Mouse (Mus musculus) ES-E14 (cell line): ENCODE data around the gene Idh3g. TPM values are rescaled to one million over a fixed set of nuclear protein-coding genes. Genes with fewer than 3 reads are reported as not detected.

ENCODE experiments used
- DNase-seq: peaks from one replicate; pipeline ENCODE4 v3.0.0-alpha.2; 2013; ENCODE audit warnings: low read depth, low spot score
- H3K27ac ChIP-seq: 2 replicates; pipeline ENCODE4 v1.5.1; 2012; ENCODE audit warnings: low read depth, mild to moderate bottlenecking, low read length, moderate library complexity, mixed read lengths; ENCODE audit not compliant: poor library complexity, insufficient read depth, severe bottlenecking
- H3K36me3 ChIP-seq: 2 replicates; pipeline ENCODE4 v1.6.1; 2012; ENCODE audit warnings: mild to moderate bottlenecking, low read length, moderate library complexity, mixed read lengths; ENCODE audit not compliant: control insufficient read depth, poor library complexity, insufficient read depth, severe bottlenecking
- H3K4me1 ChIP-seq, 2 experiments: fragments of 150-350 bp in 1 of 2; sonication (generic) in 1 of 2; 2 replicates each; pipeline ENCODE4 v1.6.1; 2012; ENCODE audit warnings: low read length in 2 of 2, mild to moderate bottlenecking in 1 of 2, mixed read lengths in 1 of 2; ENCODE audit not compliant: control insufficient read depth in 2 of 2, insufficient read depth in 2 of 2, poor library complexity in 1 of 2
- H3K4me3 ChIP-seq, 2 experiments: fragments of 150-350 bp in 1 of 2; sonication (generic) in 1 of 2; 2 replicates each; pipeline ENCODE4 v1.5.1; 2012; ENCODE audit warnings: low read length in 2 of 2, low read depth in 1 of 2, mild to moderate bottlenecking in 1 of 2, mixed read lengths in 1 of 2; ENCODE audit not compliant: insufficient read depth in 1 of 2, poor library complexity in 1 of 2, severe bottlenecking in 1 of 2
- H3K9ac ChIP-seq: 2 replicates; pipeline ENCODE4 v1.6.1; 2012; ENCODE audit warnings: low read depth, mild to moderate bottlenecking, low read length, mixed read lengths; ENCODE audit not compliant: poor library complexity, insufficient read depth, severe bottlenecking
- H3K9me3 ChIP-seq: fragments of 150-350 bp; sonication (generic); 2 replicates; pipeline ENCODE4 v1.6.1; 2012; ENCODE audit warnings: low read depth, mild to moderate bottlenecking, low read length; ENCODE audit not compliant: control insufficient read depth, insufficient read depth
- CHD2 ChIP-seq: IDR thresholded peaks from 2 replicates; pipeline ENCODE4 v1.6.1; 2014; ENCODE audit warnings: mild to moderate bottlenecking, low read depth, low read length, inconsistent platforms
- HCFC1 ChIP-seq: IDR thresholded peaks from 2 replicates; pipeline ENCODE4 v1.6.1; 2012; ENCODE audit warnings: low read length, inconsistent platforms, borderline replicate concordance; ENCODE audit not compliant: insufficient read depth
- MAFK ChIP-seq: IDR thresholded peaks from 2 replicates; pipeline ENCODE4 v1.6.1; 2014; ENCODE audit warnings: mild to moderate bottlenecking, low read depth, low read length, inconsistent platforms; ENCODE audit not compliant: insufficient read depth
- ZC3H11A ChIP-seq: IDR thresholded peaks from 2 replicates; pipeline ENCODE4 v1.6.1; 2012; ENCODE audit warnings: low read depth, mild to moderate bottlenecking, inconsistent platforms, low read length, borderline replicate concordance
- ZNF384 ChIP-seq: IDR thresholded peaks from 2 replicates; pipeline ENCODE4 v1.6.1; 2012; ENCODE audit warnings: low read depth, low read length, inconsistent platforms
- in situ Hi-C, 2 experiments: fragments of 600-800 bp; cut with MboI; formaldehyde crosslinking; loops; one replicate each; pipeline ENCODE4 v1.15.1; 2025; ENCODE audit warnings: low sequenced_read_pairs in 2 of 2, inconsistent platforms in 1 of 2; ENCODE audit not compliant: unreplicated experiment in 2 of 2
- total RNA-seq: library from RNA; depleted of rRNA; stranded (reverse); fragments of 300-350 nt; gene quantifications from 2 replicates; pipeline ENCODE4 v1.2.3, GENCODE M21; 2012

Idh3g gene
- total RNA-seq, 1 experiment: 169 TPM

GRCm38 (mm10) chrX:73767267-73767666 lies 19.4 kb downstream of the Idh3g start:
- no peak for TF ChIP-seq ZNF384
- TF ChIP-seq MAFK: no peak
- TF ChIP-seq CHD2: no peak
- TF ChIP-seq ZC3H11A: no peak
- no peak for TF ChIP-seq HCFC1
- no peak overlapping the region for H3K4me3 ChIP-seq
- DNase-seq: no peak
- in situ Hi-C loops: no loop called here
- no peak overlapping the region for H3K27ac ChIP-seq
- no peaks in the 10 kb centered on the region; a peak in 1 of 4 replicates for H3K4me1 ChIP-seq
- no peaks in the 10 kb centered on the region for H3K9me3 ChIP-seq
- no peak overlapping the region for H3K9ac ChIP-seq
- H3K36me3 ChIP-seq: no peaks in the 10 kb centered on the region

- in situ Hi-C loops: no loop called here
- no peak overlapping the region for H3K27ac ChIP-seq
- H3K4me1 ChIP-seq: no peaks in the 10 kb centered on the region; a peak in 1 of 4 replicates
- DNase-seq: no peak
- H3K9me3 ChIP-seq: no peaks in the 10 kb centered on the region
- no peaks in the 10 kb centered on the region for H3K36me3 ChIP-seq
- H3K4me3 ChIP-seq: no peak overlapping the region
- no peak overlapping the region for H3K9ac ChIP-seq
- TF ChIP-seq ZC3H11A (no peak), ZNF384 (no peak), HCFC1 (no peak), CHD2 (no peak), MAFK (no peak)
Observed at GRCm38 (mm10) chrX:73765311-73765710, 21.4 kb downstream of the Idh3g start.

GRCm38 (mm10) chrX:73758611-73759290 lies 27.9 kb downstream of the Idh3g start:
- Histone ChIP-seq H3K27ac (no peak overlapping the region), H3K36me3 (no peaks in the 10 kb centered on the region), H3K9ac (no peak overlapping the region), H3K4me3 (no peak overlapping the region), H3K9me3 (no peaks in the 10 kb centered on the region), H3K4me1 (no peaks in the 10 kb centered on the region)
- no peak for DNase-seq
- TF ChIP-seq ZC3H11A: no peak
- no peak for TF ChIP-seq ZNF384
- TF ChIP-seq CHD2: no peak
- TF ChIP-seq MAFK: no peak
- TF ChIP-seq HCFC1: no peak
- in situ Hi-C loops: no loop called here

- no peak for TF ChIP-seq CHD2
- no peak for TF ChIP-seq ZC3H11A
- no peak for TF ChIP-seq ZNF384
- no peak for TF ChIP-seq HCFC1
- no peak for TF ChIP-seq MAFK
- Histone ChIP-seq H3K27ac (no peak within 1 kb of the TSS), H3K4me1 (no peaks in the 10 kb centered on the region), H3K36me3 (no peaks in the 10 kb centered on the region), H3K9me3 (no peaks in the 10 kb centered on the region), H3K9ac (no peak within 1 kb of the TSS), H3K4me3 (no peak within 1 kb of the TSS)
- DNase-seq: no peak
- in situ Hi-C loops: no loop called here
Observed at GRCm38 (mm10) chrX:73756334-73757140, 30.2 kb downstream of the Idh3g start, which contains the start of gene Plxnb3. TSS of gene Plxnb3 (plus strand) at chrX:73757090.
